Mouse (Mus musculus): ENCODE measurements at regions not wholly inside any gene's neighbourhood (a gene's known extent, or its start where the extent isn't known, plus 50 kb on each side); places are given as distances from the start of the nearest gene placed in this dataset.

GRCm38 (mm10) chr9:61092834-61093479 is 279.2 kb upstream of the Tle3 start:
- TF ChIP-seq CTCF (IDR thresholded peaks at IDR 0.05; ENCODE audit: low read depth, low read length): no peak
- TF ChIP-seq GATA1 (IDR thresholded peaks at IDR 0.05; ENCODE audit: borderline replicate concordance, low read length): no peak
